Mouse (Mus musculus) C2C12 (cell line): ENCODE measurements around the gene Pik3r5. TPM values are rescaled to one million over a fixed set of nuclear protein-coding genes. Genes with fewer than 3 reads are reported as not detected.

ENCODE experiments used
- H3K27me3 ChIP-seq: one replicate; pipeline ENCODE4 v1.6.1; 2011; ENCODE audit not compliant: control insufficient read depth, insufficient read depth, insufficient read length
- H3K36me3 ChIP-seq: one replicate; pipeline ENCODE4 v1.6.1; 2011; ENCODE audit not compliant: control insufficient read depth, insufficient read depth
- H3K4me3 ChIP-seq: one replicate; pipeline ENCODE4 v1.5.1; 2011; ENCODE audit warnings: mild to moderate bottlenecking, control low read depth; ENCODE audit not compliant: poor library complexity, insufficient read depth, severe bottlenecking
- H3K79me2 ChIP-seq: one replicate; pipeline ENCODE4 v1.6.1; 2011; ENCODE audit not compliant: control insufficient read depth, insufficient read depth
- H3K79me3 ChIP-seq: one replicate; pipeline ENCODE4 v1.6.1; 2011; ENCODE audit warnings: low read depth, control low read depth
- H3ac ChIP-seq: one replicate; pipeline ENCODE3; 2011; ENCODE audit warnings: low read depth; ENCODE audit not compliant: control insufficient read depth, insufficient read length
- CEBPB ChIP-seq: IDR thresholded peaks from one replicate; pipeline ENCODE4 v1.6.1; 2011; ENCODE audit warnings: low read depth, mild to moderate bottlenecking, control low read depth, moderate library complexity
- CTCF ChIP-seq: IDR thresholded peaks from one replicate; pipeline ENCODE4 v1.5.1; 2011; ENCODE audit not compliant: control insufficient read depth, insufficient read depth, insufficient read length
- FOSL1 ChIP-seq: IDR thresholded peaks from one replicate; pipeline ENCODE4 v1.8.0; 2011; ENCODE audit warnings: mild to moderate bottlenecking, low read length; ENCODE audit not compliant: poor library complexity, insufficient read depth, severe bottlenecking
- MAX ChIP-seq: IDR thresholded peaks from one replicate; pipeline ENCODE4 v1.6.1; 2011; ENCODE audit warnings: mild to moderate bottlenecking, control low read depth
- MYOD1 ChIP-seq: IDR thresholded peaks from one replicate; pipeline ENCODE4 v1.6.1; 2011; ENCODE audit warnings: low read depth; ENCODE audit not compliant: control insufficient read depth, insufficient read length
- MYOG ChIP-seq: IDR thresholded peaks from one replicate; pipeline ENCODE4 v1.6.1; 2011; ENCODE audit not compliant: control insufficient read depth, insufficient read length; ENCODE audit errors: extremely low read depth
- USF1 ChIP-seq: IDR thresholded peaks from one replicate; pipeline ENCODE4 v1.6.1; 2011; ENCODE audit warnings: low read depth, mild to moderate bottlenecking, control low read depth, moderate library complexity
- polyA plus RNA-seq: library from polyadenylated mRNA; unstranded; fragments of >200 nt; fragmentation: generic; extraction: Trizol; gene quantifications from one replicate; pipeline ENCODE4 v1.2.1, GENCODE M21; 2012; ENCODE audit warnings: missing spikeins

Pik3r5 gene
- polyA plus RNA-seq, 1 experiment: 0.89 TPM

GRCm38 (mm10) chr11:68483213-68483612 lies 51.3 kb downstream of the Pik3r5 start:
- no peak for TF ChIP-seq FOSL1
- no peak for TF ChIP-seq CEBPB
- no peak for TF ChIP-seq MYOD1
- TF ChIP-seq MYOG: no peak
- TF ChIP-seq CTCF: no peak
- Histone ChIP-seq H3K79me2 (no peaks in the 10 kb centered on the region), H3K36me3 (no peaks in the 10 kb centered on the region), H3K79me3 (no peaks in the 10 kb centered on the region), H3K27me3 (no peaks in the 10 kb centered on the region), H3K4me3 (no peak overlapping the region), H3ac (no peak overlapping the region)

- Histone ChIP-seq H3K27me3 (no peaks in the 10 kb centered on the region), H3K79me3 (no peaks in the 10 kb centered on the region), H3K4me3 (no peak overlapping the region), H3ac (no peak overlapping the region), H3K36me3 (no peaks in the 10 kb centered on the region), H3K79me2 (no peaks in the 10 kb centered on the region)
- TF ChIP-seq CTCF (no peak), FOSL1 (no peak), CEBPB (no peak), MYOD1 (no peak), MAX (no peak), USF1 (no peak)
These were observed 52.5 kb downstream of the Pik3r5 start for GRCm38 (mm10) chr11:68484431-68484830.

- no peaks in the 10 kb centered on the region for H3K79me3 ChIP-seq
- no peak overlapping the region for H3ac ChIP-seq
- TF ChIP-seq CTCF (peak; percentile 35), MAX (no peak)
- no peak overlapping the region for H3K4me3 ChIP-seq
- peaks cover 5% of the 10 kb centered on the region for H3K27me3 ChIP-seq
- H3K79me2 ChIP-seq: no peaks in the 10 kb centered on the region
- no peaks in the 10 kb centered on the region for H3K36me3 ChIP-seq
These were observed 53.5 kb downstream of the Pik3r5 start for GRCm38 (mm10) chr11:68485206-68485942.

- no peaks in the 10 kb centered on the region for H3K36me3 ChIP-seq
- H3ac ChIP-seq: no peak overlapping the region
- H3K27me3 ChIP-seq: peaks cover 12% of the 10 kb centered on the region
- no peak for TF ChIP-seq MYOG
- H3K79me3 ChIP-seq: no peaks in the 10 kb centered on the region
- H3K4me3 ChIP-seq: no peak overlapping the region
- no peaks in the 10 kb centered on the region for H3K79me2 ChIP-seq
These were observed 54.2 kb downstream of the Pik3r5 start for GRCm38 (mm10) chr11:68486093-68486492.

- Histone ChIP-seq H3K79me2 (no peaks in the 10 kb centered on the region), H3K27me3 (peaks cover 27% of the 10 kb centered on the region), H3K36me3 (no peaks in the 10 kb centered on the region), H3K79me3 (no peaks in the 10 kb centered on the region), H3K4me3 (no peak overlapping the region), H3ac (no peak overlapping the region)
- TF ChIP-seq USF1 (no peak), MAX (no peak), CEBPB (no peak), CTCF (no peak), MYOD1 (no peak), MYOG (no peak), FOSL1 (no peak)
These were observed 55.8 kb downstream of the Pik3r5 start for GRCm38 (mm10) chr11:68487720-68488119.

- peaks cover 33% of the 10 kb centered on the region for H3K27me3 ChIP-seq
- H3K4me3 ChIP-seq: no peak overlapping the region
- H3ac ChIP-seq: no peak overlapping the region
- H3K79me2 ChIP-seq: no peaks in the 10 kb centered on the region
- TF ChIP-seq CEBPB: no peak
- TF ChIP-seq MYOG: no peak
- TF ChIP-seq FOSL1: no peak
- TF ChIP-seq MAX: no peak
- no peak for TF ChIP-seq MYOD1
- TF ChIP-seq USF1: no peak
- no peak for TF ChIP-seq CTCF
- H3K36me3 ChIP-seq: no peaks in the 10 kb centered on the region
- H3K79me3 ChIP-seq: no peaks in the 10 kb centered on the region
These were observed 56.4 kb downstream of the Pik3r5 start for GRCm38 (mm10) chr11:68488256-68488824.
